Mouse (Mus musculus) brain, embryonic 18.5 days (tissue): ENCODE results near the gene Aff4.
"Not testable (repeated sequence)": the region's sequence is repeated elsewhere in the genome, so short reads cannot be mapped to it uniquely, and the experiment has no call there.

Experiments used
- DNase-seq: peaks from one replicate; pipeline ENCODE4 v3.0.0-alpha.2; 2012; ENCODE audit warnings: low read depth, low spot score

Gene Aff4

DNA sequence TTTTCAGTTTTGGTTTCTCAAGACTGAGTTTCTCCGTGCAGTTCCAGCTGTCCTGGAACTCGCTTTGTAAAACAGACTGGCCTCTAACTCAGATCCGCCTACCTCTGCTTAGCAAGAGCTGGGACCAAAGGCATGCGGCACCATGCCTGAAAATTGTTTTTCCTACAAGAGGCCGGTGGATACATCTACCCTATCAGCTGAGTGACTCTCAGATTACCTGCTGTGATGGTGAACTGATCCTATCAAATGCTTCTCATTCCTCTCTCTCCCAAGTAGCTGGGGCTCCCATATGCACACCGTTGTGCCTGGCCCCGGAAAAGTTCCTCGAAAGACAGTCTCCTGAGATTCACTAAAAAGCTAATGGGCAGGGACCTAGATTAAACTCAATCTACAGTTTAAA lies 12.9 kb upstream of the Aff4 start:
- no peak for DNase-seq

GRCm38 (mm10) chr11:53341019-53341418 lies 9.6 kb upstream of the Aff4 start:
- DNase-seq, result not testable (repeated sequence)

GRCm38 (mm10) chr11:53342711-53343110 lies 7.9 kb upstream of the Aff4 start:
- no peak for DNase-seq

GRCm38 (mm10) chr11:53345328-53345727 lies 5.3 kb upstream of the Aff4 start:
- DNase-seq, result no peak

- no peak for DNase-seq
Measured at GRCm38 (mm10) chr11:53345738-53346137, 4.9 kb upstream of the Aff4 start.

DNA sequence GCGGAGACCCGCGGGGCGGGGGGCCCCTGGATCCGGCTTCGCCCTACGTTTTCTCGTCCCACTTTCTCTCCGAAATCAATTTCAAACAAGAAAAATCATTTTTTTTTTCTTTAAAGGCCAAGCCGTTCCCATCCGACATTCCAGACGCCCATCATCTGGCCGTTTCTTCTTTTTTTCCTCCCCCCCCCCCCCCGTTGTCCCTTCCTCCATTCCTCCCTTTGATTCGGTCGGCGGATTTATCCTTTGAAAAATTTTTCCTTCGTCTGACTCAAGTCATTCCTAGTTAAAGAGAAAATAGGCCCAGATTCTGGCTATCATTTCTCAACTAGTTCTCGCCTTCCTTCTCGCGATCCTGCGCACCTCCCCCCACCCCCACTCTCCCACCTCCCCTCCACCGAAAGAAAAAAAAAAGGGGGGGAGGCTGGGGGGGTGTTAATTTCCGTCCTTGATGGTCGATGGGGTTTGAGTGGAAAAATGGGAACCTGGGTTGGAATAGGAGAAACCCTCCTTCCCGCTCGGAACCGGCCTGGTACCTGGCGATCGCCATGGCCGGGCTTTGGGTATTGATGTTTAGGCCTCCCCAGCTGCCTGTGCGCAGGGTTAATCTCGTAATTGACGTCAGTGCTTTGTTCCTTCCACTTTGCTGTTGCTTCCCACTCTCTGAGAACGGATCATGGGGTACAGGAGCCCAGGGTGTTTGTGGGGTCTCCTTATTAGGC lies 750 bp downstream of the Aff4 start:
- DNase-seq, result peak; percentile 50

GRCm38 (mm10) chr11:53351943-53352590 lies 1.4 kb downstream of the Aff4 start:
- peak; percentile 6 for DNase-seq

DNA sequence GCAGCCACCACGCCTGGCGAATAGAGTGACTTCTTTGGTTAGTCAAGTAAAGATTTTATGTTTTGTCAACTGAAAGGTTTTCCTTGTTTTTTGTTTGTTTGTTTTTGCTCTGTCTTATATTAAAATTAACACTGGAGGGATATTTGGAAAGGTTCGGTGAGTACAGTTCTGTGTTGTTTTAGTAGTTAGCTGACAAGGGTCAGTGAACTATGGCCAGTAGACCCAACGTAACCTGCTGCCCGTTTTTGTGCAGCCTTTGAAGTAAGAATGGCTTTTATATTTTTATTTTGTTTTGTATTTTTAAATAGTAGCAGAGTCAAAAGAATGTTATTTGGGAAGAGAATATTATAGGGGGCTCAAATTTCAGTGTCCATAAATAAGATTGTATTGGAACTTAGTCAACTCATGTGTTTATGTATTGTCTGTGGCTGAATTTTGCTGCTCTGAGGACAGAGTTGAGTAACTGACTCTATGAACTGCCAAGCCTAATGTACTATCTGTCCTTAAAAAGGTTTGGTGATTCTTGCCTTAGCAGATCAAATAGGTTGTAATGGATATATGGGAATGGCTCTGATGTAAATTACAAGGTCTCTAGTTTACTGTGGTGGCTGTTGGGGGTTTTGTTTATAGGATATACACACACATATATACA lies 8.0 kb downstream of the Aff4 start:
- DNase-seq, result no peak

- DNase-seq, result no peak
Measured at GRCm38 (mm10) chr11:53367032-53367431, 16.4 kb downstream of the Aff4 start.

GRCm38 (mm10) chr11:53378918-53379317 lies 28.3 kb downstream of the Aff4 start:
- no peak for DNase-seq

- no peak for DNase-seq
Measured at GRCm38 (mm10) chr11:53383758-53384428, 33.3 kb downstream of the Aff4 start.

- DNase-seq, result no peak
Measured at GRCm38 (mm10) chr11:53393856-53394255, 43.2 kb downstream of the Aff4 start.

GRCm38 (mm10) chr11:53403638-53404037 lies 53.0 kb downstream of the Aff4 start:
- DNase-seq, result no peak

GRCm38 (mm10) chr11:53411738-53412137 lies 61.1 kb downstream of the Aff4 start:
- DNase-seq, result no peak

DNA sequence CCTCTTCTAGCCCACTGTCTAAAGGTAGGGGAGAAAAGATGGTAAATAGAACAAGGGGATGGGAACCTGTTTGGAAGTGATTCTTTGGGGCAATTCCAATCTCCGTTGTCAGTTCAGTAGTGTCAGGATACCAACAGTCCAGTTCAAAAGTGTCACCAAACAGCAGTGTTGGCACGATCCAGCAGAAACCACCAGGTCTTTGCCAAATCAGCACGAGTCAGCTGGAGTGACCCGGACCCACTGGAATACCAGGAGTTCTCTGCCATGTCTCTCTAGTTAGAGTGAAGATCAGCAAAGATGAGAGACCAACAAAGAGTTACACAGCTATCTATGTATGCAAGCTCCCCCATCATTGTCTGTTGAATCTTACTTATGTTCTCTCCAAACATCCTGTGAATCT lies 63.2 kb downstream of the Aff4 start:
- no peak for DNase-seq

- no peak for DNase-seq
Measured at GRCm38 (mm10) chr11:53418048-53418447, 67.4 kb downstream of the Aff4 start.

DNA sequence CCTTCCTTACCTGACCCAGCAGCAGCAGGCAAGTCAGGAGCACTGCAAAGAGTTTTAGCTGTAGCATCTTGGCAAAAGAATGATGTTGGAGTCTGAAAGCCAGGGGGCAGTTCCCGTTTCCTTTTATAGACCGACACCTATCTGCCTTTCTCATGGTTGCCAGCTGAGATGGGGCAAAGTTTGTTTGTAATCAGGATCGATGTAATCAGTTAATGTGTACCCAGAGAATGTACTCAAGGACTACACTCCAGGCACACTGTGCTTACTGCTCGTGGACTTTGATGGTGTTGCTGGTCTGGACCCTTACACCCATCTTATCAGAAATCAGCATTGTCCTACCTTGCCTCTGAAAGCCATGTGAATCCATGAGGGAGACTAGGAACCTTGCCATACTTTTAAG lies 72.4 kb downstream of the Aff4 start, which contains the start of gene Leap2:
TSS of gene Leap2 (minus strand) at position 135 of the 400 bp plus-strand sequence.
- no peak for DNase-seq

GRCm38 (mm10) chr11:53424826-53425225 lies 74.2 kb downstream of the Aff4 start:
- no peak for DNase-seq

DNA sequence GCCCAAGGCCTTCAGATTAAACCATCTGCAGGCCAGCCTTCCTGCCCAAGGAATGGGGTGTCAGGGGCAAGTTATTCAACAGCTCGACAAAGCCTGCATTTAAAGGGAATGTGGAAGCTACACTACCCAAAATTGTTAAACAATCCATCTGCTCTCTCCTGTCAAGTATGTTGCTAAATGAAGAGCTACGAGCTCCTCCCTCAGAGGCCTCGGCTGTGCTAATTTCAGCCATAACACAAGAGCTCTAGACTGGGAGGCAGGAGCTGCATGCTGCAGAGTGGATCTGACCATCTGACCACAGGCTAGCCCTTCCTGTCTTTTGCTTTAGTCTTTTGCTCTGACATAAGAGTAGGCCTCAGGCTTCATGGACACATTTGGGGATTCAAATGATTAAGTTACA lies 74.6 kb downstream of the Aff4 start:
- DNase-seq, result no peak

- no peak for DNase-seq
Measured at GRCm38 (mm10) chr11:53425711-53426255, 75.2 kb downstream of the Aff4 start.

- not testable (repeated sequence) for DNase-seq
Measured at GRCm38 (mm10) chr11:53426914-53427313, 76.3 kb downstream of the Aff4 start.
